Mouse (Mus musculus) thymus, adult 2 months (tissue): ENCODE results near the gene Spdef.

ENCODE experiments used
- CTCF ChIP-seq: fragments of 200-500 bp; IDR thresholded peaks from 2 replicates; pipeline ENCODE4 v1.5.1; 2012; ENCODE audit warnings: mild to moderate bottlenecking, control low read depth, low read length, moderate library complexity, borderline replicate concordance; ENCODE audit not compliant: control insufficient read depth, poor library complexity, insufficient read depth; ENCODE audit errors: extremely low read depth
- POLR2A ChIP-seq: fragments of 200-500 bp; IDR thresholded peaks from 2 replicates; pipeline ENCODE4 v1.6.1; 2012; ENCODE audit warnings: mild to moderate bottlenecking, low read length, control low read depth, moderate library complexity; ENCODE audit not compliant: control insufficient read depth, poor library complexity, insufficient read depth; ENCODE audit errors: extremely low read depth

DNA sequence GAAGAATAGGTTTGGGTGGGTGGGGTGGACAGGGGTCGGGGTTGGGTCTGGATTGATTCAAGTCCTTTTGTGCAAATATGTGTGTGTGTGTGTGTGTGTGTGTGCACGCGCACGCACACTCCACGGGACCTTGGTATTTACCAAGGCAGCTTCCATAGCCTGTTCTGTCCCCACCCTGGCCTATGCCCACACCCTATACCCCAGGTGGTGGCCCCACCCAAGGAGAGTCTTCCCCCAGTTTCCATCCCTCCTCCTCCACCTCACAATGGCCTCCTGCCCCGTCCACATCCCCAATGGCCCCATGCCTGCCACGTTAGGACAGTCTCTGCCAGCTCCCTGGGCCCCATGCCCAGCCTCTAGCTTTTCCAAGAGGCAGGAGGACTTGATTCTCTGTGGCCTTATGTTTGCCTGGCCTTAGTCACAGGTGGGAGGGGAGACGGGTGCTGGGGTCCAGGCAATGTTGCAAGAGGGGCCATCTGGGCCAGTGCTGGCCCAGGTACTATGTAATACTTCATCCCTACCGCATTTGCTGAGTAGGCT, 7.6 kb downstream of the Spdef start:
- TF ChIP-seq CTCF (no peak), POLR2A (no peak)
